Mouse (Mus musculus) megakaryocyte, embryonic 14.5 days (primary cell): ENCODE results near the gene Hmcn1. TPM values are rescaled to one million over a fixed set of nuclear protein-coding genes. Genes with fewer than 3 reads are reported as not detected.

Source experiments
- H3K27me3 ChIP-seq: replicated peaks from 2 replicates; pipeline ENCODE3; 2012; ENCODE audit warnings: inconsistent platforms
- H3K36me3 ChIP-seq: replicated peaks from 2 replicates; pipeline ENCODE3; 2012; ENCODE audit warnings: low read length, inconsistent platforms, mixed read lengths
- H3K4me1 ChIP-seq: 2 replicates; pipeline ENCODE4 v1.6.1; 2012; ENCODE audit warnings: inconsistent platforms
- H3K4me3 ChIP-seq: replicated peaks from 2 replicates; pipeline ENCODE3; 2012; ENCODE audit warnings: moderate library complexity, mild to moderate bottlenecking, inconsistent platforms
- H3K9me3 ChIP-seq: 2 replicates; pipeline ENCODE4 v1.6.1; 2012; ENCODE audit warnings: inconsistent platforms
- FLI1 ChIP-seq: IDR thresholded peaks from 2 replicates; pipeline ENCODE4 v1.6.1; 2012; ENCODE audit warnings: low read length, inconsistent platforms, mixed read lengths
- GATA1 ChIP-seq: IDR thresholded peaks from 3 replicates; pipeline ENCODE4 v1.6.1; 2012; ENCODE audit warnings: mixed read lengths, low read length, inconsistent platforms, borderline replicate concordance
- polyA plus RNA-seq: library from polyadenylated mRNA; stranded (reverse); fragments of >175 nt; gene quantifications from 2 replicates; pipeline ENCODE4 v1.2.3, GENCODE M21; 2012; ENCODE audit warnings: low replicate concordance; ENCODE audit not compliant: insufficient read depth

Gene Hmcn1
- polyA plus RNA-seq, 1 experiment, result not detected

DNA sequence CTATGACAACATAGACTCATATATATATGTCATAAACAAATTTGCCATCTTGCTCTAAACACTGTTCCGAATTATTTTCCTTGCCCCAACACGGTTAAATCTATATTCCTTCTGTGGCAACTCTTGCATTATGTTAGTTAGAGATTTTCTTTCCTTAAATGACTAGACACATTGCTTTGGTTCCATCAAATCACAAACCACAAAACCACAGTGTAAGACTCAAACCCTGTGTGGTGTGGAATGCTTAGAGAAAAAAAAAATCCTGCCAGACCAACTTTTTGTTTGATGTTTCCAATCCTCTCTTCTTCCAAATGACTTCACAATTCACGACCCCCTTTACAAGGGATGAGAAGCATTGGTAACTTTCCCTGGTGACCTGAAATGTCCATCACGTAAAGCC is 231.6 kb downstream of the Hmcn1 start:
- no peaks in the 10 kb centered on the region for H3K36me3 ChIP-seq
- H3K4me3 ChIP-seq, result no peak overlapping the region
- peaks cover 2% of the 10 kb centered on the region for H3K27me3 ChIP-seq
- H3K4me1 ChIP-seq, result peaks cover 4% of the 10 kb centered on the region
- TF ChIP-seq GATA1, result no peak
- TF ChIP-seq FLI1, result no peak
- no peaks in the 10 kb centered on the region for H3K9me3 ChIP-seq

DNA sequence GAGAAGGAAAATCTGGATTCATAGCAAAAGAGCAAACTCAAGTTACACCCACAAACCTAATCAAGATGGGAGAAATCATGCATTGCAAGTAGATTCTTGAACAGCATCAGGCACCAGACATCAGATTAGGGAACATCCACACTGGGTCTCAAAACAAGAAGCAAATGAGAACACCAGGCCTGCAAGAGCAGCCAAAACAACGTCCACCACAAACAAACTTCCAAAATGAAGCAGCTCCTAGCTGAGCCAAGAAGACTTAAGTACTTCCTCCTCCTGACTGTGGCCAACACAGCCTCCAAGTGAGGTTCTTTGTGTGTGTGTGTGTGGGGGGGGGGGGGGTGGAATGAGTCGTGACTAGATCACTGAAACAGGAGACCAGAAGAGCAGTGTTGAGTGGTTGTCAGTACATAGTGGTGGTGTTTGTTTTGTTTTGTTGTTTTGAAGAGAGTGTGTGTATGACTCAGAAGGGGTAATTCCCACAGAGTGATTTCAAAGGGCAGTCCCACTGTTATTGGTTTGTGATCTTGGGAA is 232.4 kb downstream of the Hmcn1 start:
- no peaks in the 10 kb centered on the region for H3K36me3 ChIP-seq
- TF ChIP-seq GATA1, result no peak
- no peak for TF ChIP-seq FLI1
- H3K27me3 ChIP-seq, result peaks cover 2% of the 10 kb centered on the region
- H3K4me1 ChIP-seq, result peaks cover 4% of the 10 kb centered on the region
- H3K9me3 ChIP-seq, result no peaks in the 10 kb centered on the region
- H3K4me3 ChIP-seq, result no peak overlapping the region

DNA sequence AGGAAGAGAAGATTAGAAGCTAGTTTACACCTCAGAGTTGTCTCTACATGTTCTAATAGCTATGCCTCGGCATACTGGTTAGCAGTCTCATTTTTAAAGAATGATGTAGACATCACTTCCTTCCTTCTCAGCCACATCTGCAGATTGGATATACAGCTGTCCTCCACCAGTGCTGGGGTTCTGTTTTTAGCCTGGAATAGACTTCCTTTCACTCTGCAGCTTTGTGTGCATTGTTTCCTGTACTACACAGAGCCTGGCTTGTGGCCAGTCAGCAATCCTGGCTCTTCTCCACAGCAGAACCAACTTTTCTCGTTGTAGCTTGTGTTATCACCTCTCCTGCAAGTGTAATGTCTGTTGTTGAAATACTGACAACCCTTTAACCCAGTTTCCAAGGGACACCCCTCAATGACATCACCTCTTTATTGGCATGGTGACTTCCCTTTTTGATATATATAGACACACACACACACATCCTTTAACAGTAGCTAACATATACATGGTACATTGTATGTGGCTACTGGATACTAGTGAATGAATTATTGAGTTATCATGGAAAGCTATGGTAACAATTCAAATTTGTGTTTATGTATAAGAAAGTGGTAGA is 233.7 kb downstream of the Hmcn1 start:
- Histone ChIP-seq H3K4me1 (peaks cover 4% of the 10 kb centered on the region), H3K4me3 (peak overlapping the region; percentile 24), H3K27me3 (peaks cover 2% of the 10 kb centered on the region), H3K9me3 (no peaks in the 10 kb centered on the region), H3K36me3 (no peaks in the 10 kb centered on the region)
- no peak for TF ChIP-seq FLI1
- TF ChIP-seq GATA1, result no peak

DNA sequence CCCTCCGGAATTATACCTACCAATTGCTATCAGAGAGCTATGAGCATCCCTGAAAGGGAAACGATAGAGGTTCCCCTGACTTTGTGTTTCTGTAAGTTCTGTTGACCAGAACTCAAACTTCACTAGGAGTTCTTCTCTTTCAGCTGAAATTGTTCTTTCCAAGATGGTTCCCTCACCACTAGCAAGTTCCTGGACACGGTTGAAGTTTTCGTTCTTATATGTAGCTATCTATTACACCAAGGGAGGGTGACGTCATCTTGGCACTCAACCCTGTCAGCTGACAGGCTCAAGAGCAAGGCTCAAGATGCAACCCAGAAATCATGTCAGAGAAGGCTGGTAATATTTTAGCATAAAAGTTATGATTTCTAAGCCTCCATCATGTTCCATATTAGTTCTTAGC is 239.3 kb downstream of the Hmcn1 start:
- H3K9me3 ChIP-seq, result peaks cover 3% of the 10 kb centered on the region; the same call in 1 of the 2 replicates
- peaks cover 2% of the 10 kb centered on the region for H3K27me3 ChIP-seq
- TF ChIP-seq GATA1 (no peak), FLI1 (no peak)
- no peaks in the 10 kb centered on the region for H3K4me1 ChIP-seq
- no peaks in the 10 kb centered on the region for H3K36me3 ChIP-seq
- no peak overlapping the region for H3K4me3 ChIP-seq

DNA sequence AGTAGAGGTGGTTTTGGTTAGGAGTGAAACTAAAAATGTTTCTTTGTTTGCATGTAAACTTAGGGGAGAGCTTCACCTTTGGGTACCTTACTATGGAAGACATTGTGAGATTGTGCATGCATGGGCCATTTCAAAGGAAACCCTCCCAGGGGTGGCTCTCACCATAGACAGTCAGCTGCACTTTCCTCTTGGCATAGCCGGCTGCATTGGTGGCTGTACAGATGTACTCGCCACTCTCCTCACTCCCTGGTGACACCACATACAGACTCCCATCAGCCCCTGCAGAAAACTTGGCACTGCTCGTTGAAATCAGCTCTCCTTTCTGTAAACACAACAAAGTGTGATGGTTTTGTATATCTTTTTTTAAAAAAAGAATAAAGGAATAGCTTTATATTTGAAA is 244.5 kb downstream of the Hmcn1 start:
- H3K4me1 ChIP-seq, result no peaks in the 10 kb centered on the region
- no peaks in the 10 kb centered on the region for H3K36me3 ChIP-seq
- H3K27me3 ChIP-seq, result no peaks in the 10 kb centered on the region
- TF ChIP-seq FLI1 (no peak), GATA1 (no peak)
- H3K9me3 ChIP-seq, result peaks cover 3% of the 10 kb centered on the region; the same call in 1 of the 2 replicates
- no peak overlapping the region for H3K4me3 ChIP-seq

DNA sequence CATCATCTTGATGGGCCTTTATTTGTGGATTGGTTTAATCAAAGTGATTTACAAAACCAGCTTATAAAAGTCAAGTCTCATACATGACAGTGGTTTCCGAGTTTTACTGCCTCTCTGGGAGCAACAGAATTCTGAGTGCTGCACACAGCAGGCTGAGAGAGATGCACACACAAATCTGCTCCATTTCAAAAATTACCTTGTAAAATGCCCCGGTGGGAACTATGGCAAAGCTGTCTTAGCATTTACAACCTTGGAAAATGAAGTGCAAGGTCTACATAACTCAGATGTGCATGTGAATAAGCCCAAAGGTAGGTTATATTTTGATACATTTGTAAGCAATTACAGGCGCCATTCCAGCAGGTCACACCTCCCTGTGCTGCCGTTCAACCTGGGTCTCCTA is 245.5 kb downstream of the Hmcn1 start:
- H3K4me1 ChIP-seq, result no peaks in the 10 kb centered on the region

DNA sequence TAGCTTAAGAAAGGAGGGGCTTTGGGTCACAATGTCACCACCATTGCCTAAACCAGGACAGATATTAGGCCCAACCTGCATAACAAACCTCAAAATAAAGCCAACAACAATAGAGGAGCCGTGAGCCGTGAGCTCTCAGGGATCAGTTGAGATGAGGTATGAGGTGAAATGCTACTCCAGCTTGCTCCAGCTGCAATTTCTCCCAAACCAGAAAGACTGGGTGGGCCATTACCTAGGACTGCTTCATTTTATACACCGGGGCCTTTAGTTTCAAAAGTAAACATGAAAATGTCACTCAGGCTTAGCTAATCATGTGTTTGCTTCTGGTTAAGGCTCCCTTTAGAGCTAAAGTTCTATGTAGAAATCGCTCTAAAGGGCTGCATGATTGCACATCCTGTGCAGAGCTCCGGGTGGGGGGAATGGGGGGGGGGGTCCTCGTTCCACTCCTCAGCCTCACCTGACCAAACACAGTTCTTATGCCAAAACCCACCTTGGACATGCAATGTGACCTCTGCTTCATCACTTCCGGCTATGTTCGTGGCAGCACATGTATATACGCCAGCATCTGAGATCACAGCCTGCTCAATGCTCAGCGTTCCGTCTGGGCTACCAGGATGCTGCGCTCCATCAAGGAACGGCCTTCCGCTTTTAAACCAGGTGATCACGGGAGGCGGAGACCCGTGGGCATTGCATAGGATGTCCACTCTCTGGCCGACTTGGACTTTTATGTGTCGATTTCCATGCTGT is 250.0 kb downstream of the Hmcn1 start:
- no peaks in the 10 kb centered on the region for H3K36me3 ChIP-seq

More for the DNA sequence above, 245.5 kb downstream of the Hmcn1 start:
- TF ChIP-seq FLI1 (no peak), GATA1 (no peak)
- H3K4me3 ChIP-seq, result no peak overlapping the region
- peaks cover 6% of the 10 kb centered on the region; the same call in 1 of the 2 replicates for H3K9me3 ChIP-seq
- H3K36me3 ChIP-seq, result no peaks in the 10 kb centered on the region
- no peaks in the 10 kb centered on the region for H3K27me3 ChIP-seq

DNA sequence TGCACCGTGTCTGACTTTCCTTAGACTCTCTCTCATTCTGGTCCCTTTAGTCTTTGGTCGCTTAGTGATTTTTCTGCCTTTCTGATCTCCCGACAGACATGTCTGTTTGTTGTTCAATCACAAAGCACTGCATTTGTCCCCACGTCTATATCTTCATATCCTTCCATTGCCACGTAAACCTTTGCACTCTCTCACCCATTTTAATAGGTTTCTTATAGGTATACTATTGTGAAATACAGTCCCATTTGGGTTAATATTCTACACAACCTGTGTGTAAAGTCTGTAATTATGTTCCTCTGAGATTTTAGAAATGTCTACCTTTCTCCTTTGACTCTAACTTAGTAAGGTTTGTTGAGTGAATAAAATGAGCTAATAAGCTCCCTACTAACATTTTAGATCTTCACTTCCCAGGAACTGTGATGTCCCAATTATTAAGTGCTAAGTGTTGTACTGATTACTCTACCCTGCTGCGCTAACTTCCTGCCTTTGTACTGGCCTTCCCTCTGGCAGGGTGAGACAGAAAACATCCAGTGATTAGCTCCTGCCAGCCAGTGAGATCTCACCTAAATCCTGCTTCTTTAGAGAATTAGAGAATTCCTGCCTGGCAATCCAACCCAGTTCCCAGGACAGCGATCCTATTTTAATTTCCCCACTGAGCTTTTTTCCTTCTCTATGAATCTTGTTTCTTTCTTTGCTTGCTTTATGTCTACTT is 250.7 kb downstream of the Hmcn1 start:
- H3K36me3 ChIP-seq, result no peaks in the 10 kb centered on the region
- no peaks in the 10 kb centered on the region for H3K27me3 ChIP-seq
- H3K9me3 ChIP-seq, result peaks cover 3% of the 10 kb centered on the region; the same call in 1 of the 2 replicates
- no peak for TF ChIP-seq GATA1
- no peak for TF ChIP-seq FLI1
- H3K4me3 ChIP-seq, result no peak overlapping the region
- H3K4me1 ChIP-seq, result no peaks in the 10 kb centered on the region

More for the DNA sequence above, 250.0 kb downstream of the Hmcn1 start:
- peaks cover 3% of the 10 kb centered on the region; the same call in 1 of the 2 replicates for H3K9me3 ChIP-seq
- peak overlapping the region; percentile 53 for H3K4me3 ChIP-seq
- H3K4me1 ChIP-seq, result no peaks in the 10 kb centered on the region
- H3K27me3 ChIP-seq, result no peaks in the 10 kb centered on the region
- no peak for TF ChIP-seq FLI1
- no peak for TF ChIP-seq GATA1

DNA sequence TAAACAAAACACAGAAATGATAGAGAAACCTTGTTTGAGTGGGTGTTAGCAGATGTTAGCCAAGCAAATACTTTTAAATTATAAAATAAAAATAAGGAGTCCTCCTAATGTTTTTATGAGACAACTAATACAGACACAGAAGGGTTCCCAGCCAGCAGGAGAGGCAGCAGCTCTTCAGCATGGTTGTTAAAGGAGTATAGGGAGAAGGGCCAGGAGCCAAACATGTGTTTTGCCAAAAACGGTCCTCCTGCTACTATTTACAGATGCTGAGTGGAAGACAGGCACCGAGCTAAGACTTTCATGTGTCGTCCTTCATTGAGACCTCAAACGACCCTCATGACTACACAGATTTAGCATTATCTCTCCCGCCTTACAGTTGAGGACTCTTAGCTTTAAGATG is 281.8 kb downstream of the Hmcn1 start:
- H3K9me3 ChIP-seq, result no peaks in the 10 kb centered on the region
- H3K36me3 ChIP-seq, result no peaks in the 10 kb centered on the region
- TF ChIP-seq GATA1 (no peak), FLI1 (no peak)
- no peaks in the 10 kb centered on the region for H3K27me3 ChIP-seq
- H3K4me3 ChIP-seq, result no peak overlapping the region
- H3K4me1 ChIP-seq, result no peaks in the 10 kb centered on the region
